Mouse (Mus musculus): ENCODE results near the gene Cenpm.
A peak's percentile ranks its signal among the peaks of the same experiment; 100 is the strongest.
"Not testable (repeated sequence)": the region's sequence is repeated elsewhere in the genome, so short reads cannot be mapped to it uniquely, and the experiment has no call there.

Gene Cenpm

DNA sequence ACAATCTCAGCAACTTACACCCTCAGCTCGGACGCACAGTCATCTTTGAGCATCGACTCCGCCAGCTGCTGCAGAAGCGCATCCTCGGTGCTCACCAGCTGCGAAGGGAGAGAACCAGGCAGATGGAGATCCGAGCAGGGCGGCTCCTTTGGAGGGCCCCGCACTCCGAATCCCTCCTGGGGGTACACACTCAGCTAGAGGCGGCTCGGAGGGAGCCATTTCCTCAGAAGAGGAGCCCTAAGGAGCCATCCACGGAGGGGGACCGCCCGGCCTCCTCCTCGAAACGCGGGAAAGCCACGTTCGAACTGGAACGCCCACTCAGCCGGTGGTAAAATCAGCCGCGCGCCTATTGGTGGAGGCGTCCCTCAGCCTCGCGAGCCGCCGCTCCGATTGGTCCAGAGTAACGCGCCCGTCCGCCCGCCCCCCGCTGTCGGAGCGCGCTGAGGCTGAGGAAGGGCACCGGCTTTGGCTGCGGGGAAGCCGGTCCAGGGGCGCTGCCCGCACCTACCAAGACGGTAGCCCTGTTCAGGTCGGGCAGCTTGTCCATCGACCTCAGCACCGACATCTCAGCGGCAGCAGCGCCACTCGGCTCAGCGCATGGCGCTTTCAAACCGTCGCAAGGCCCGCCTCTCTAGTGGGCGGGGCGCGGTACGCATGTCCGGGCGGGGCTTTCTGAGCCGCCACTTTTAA lies at the start of gene Cenpm:
TSS of gene Cenpm (minus strand) at position 634 of the 690 bp plus-strand sequence.
- peak; percentile 95 for DNase-seq (ENCODE audit: low spot score)

DNA sequence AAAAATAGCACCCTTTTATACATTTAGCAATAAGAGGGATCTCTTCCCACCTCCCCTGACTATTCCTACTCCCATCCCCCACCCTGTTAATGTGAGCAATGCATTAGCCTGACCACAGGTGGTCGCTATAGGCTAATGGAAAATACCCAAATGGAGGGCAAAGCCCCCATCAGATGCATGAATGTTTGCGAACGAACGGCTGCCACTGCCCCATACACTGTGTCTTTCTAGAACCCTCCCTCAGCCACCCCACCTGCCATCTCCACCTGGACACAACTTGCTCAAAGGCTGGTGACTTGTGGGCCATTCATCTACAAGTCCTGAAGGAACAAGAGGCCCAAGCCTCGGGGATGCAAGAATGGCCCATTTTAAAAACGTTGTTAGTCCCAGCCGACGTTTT lies 49.5 kb upstream of the Cenpm start:
- DNase-seq (ENCODE audit: low spot score) = no peak

DNA sequence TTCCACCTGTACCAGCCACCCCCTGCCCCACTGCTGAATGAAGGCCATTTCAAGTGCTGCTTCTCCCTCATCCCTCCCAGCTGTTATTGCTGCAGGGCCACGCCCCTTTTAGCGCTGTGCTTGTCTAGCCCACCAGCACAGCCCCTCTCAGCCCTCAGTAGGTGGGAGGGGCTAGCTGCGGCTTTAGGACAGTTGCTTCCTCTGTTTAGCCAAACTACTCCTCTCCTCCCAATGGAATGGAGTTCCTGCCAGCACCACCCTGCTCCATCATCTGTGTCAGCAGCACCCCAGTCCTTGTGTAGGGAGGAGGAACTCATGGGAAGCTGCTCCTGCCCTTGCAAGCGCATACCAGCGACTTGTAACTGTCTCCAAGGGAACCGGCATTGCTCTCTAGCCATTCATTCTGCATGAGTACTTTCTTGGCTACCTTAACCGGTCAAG lies 48.7 kb upstream of the Cenpm start:
- DNase-seq (ENCODE audit: low spot score) = no peak

DNA sequence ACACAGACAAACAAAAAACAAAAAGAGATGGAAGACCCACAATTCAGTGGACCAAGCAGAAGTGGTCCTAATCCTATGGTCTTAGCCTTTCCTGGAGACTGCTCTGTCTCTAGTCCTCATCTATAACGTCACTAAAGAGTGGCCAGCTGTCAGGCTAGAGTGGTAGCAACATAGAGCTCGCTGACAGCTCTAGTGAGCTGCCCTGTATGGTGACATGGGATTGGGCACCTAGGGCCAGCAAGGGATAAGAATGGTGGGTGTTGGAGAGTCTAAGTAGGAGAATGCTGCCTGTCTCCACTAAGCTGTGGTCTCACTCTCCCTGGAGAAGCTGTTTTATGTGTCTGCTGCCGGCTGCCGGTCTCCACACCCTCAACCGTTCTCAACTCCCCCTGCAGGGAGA lies 48.3 kb upstream of the Cenpm start:
- DNase-seq (ENCODE audit: low spot score) = no peak

DNA sequence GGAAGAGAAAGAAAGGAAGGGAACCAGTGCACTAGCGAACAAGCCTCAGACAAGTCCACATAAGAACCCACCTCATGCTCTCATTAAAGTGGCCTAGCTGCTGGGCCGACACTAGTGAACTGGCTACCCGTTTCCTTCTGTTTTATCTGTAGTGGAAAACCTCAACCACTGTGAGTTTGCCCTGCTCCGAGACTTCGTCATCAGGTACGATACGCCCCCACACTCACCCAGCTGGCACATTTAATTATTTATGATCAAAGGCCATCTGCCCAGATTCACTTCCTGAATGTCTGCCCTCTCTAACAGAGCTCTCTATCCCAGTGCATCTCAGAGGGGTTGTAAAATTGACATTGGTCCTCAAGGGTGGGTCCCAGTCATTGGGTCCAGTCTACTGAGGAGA lies 45.7 kb upstream of the Cenpm start:
- no peak for DNase-seq (ENCODE audit: low spot score)

DNA sequence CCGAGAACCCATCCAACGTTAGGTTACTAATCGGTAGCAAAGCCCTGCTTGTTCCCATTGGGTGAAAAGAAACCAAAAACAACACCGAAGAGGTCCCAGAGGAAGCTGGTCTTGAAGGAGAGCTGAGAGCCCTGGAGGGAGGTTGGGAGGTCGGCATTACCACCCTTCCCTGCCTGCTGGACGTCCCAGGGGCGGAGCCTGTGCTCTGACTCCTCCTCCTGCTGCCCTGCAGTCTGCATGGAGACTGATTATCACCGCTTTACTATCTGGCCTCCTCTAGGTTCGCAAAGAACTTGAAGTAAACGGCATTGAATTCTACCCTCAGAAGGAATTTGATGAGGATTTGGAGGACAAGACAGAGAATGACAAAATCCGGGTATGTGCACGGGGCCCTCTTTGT lies 41.6 kb upstream of the Cenpm start:
- DNase-seq (ENCODE audit: low spot score) = no peak

DNA sequence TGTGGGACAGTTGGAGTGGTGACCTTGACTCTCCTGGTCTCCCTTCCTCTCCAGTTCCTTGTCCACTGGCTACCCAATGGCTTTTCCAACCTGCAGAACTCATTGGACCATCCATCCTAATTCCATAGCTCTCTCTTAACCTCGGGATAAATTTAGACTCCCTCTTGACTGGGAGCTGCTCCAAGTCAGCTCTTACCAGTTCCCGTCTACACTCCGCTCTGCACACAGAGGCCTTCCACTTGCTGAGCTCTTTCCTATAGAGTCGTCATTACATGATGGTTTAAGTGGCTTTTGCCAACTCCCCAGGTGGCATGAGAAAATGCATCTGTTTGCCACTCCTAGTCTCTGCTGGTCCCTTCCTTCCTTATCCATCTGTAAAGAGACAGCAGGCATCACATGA lies 36.1 kb upstream of the Cenpm start:
- DNase-seq (ENCODE audit: low spot score) = no peak

DNA sequence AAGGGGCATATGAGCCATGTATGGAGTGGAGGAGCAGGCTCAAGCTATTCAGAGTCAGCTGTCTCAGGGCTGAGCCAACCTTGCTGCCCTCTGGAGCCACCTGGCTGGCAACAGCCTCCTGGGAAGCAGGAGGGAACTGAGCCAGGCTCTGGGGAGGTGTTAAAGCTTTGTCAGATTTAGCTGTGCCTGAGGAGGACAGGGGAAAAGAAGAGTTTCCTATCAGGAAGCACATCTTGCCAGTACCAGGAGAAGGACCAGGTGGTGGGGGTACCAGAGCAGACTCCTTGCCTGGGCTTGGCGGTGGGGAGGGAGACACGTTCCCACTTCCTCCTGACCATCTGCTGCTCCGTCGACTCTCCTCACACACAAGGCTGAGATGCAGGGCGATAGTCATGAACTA lies 33.0 kb upstream of the Cenpm start:
- no peak for DNase-seq (ENCODE audit: low spot score)

DNA sequence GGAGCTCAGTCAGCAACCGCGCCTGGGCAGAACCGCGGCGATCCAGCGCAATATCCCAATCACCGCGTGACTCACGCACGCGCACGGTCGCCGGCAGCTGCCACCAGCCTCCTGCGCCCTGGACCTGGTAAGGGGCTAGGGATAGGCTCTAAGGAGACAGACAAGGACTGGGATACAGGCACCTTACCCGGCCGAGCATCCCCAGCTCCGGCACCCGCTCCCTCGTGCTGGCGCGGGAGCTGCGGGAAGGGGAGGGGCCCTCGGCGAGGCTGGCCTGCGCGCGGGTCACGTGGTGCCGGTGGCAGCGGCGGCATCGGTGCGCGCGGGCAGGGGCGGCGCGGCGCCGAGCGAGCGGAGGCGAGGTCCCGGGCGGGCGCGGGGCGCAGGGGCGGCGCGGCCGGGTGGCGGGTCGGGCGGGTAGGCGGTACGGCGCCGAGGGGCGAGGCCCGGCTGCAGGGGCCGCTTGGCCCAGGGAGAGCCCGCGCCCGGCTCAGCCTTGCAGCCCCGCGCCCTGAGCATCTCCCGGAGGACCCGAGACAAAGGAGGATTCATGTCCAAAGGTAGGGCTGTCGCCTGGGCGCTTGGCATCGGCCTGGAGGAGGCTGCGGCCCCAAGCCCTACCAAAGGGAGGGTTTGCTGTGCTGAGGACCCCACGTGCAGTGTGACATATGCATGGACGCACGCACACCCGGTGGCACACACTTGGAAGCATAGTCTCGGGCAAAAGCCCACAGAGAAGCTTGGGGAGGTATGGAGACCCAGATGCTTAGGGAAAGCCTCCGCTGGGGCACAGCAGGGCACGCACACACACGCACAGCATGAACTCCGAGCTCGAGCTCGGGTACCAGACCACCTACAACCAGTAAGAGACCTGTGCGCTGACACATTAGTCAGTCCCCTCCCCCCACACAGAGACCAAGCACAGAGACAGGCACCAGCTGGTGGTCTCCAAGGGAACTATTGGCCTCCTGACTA lies 30.7 kb upstream of the Cenpm start:
- DNase-seq (ENCODE audit: low spot score) = no peak

DNA sequence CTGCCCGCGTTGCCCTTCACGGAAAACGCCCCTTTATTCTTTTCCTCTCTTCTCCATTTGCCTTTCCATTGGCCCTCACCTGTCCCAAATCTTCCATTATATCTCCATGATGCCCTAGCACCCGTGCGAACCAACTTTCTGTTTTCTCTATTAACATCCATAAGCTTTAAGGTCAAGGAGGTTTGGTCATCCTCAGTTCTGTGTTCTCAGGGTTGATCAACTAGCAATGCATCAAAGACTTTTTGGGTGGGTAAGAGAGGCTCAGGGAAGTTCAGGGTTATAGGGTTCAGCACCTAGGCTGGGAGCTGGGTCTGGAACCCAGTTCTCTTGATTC lies 30.0 kb upstream of the Cenpm start, which contains the start of gene Sept3:
TSS of gene Sept3 (plus strand) at position 301 of the 334 bp plus-strand sequence.
- DNase-seq (ENCODE audit: low spot score) = no peak

DNA sequence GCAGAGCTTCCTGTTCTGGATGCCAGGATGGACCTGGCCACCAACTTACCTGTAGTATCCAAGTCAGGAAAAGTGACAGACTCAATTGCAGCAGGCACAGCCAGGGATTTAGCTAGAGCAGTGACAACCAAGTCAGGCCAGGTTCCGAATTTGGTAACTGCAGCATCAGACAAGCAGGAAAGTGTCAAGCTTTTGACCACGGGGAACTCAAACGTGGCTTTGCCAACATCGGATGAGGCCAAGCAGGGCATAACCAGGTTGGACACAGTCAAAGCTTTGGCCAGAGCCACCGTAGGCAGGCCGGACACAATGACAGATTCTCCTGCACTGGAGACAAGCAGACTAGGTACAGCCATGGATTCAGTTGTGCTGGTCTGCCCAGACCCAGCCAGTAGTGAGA lies 27.7 kb upstream of the Cenpm start:
- no peak for DNase-seq (ENCODE audit: low spot score)

DNA sequence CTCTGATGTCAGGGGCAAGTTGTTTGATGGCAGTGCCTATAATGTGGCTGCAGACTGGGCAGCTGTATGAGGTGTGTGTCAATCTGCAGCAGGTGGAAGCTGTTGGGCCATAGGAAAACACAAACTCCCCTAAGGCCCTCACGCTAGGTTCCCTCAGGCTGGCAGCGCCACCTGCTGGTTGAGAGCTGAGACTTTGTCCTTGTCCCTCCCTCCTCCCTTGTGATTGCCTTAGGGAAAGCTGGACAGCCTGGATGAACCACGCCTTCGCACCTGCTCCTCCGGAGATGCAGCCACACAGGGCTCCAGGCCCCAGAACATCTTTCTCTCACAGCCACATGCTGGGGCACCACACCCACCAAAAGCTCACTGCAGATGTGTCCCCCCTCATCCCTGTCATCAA lies 26.7 kb upstream of the Cenpm start:
- DNase-seq (ENCODE audit: low spot score) = peak; percentile 89

DNA sequence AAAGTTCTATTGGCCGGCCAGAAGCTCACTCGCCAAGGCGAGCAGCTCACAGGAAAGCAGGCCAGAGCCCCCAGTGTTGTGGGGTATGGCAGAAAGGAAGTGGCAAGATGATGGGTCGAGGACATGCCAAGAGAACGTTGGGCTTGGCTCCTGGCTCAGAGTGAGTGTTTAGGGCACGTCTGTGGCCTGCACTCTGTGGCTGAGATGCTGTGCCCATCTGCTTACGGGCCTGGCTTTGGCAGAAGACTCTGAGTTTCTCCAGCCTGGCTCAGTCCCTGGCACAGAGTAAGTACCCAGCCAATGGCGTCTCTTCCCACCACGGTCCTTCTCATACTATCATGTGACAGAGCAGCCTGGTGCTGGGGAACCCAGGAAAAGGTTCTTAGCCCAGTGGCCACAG lies 24.2 kb upstream of the Cenpm start:
- no peak for DNase-seq (ENCODE audit: low spot score)

DNA sequence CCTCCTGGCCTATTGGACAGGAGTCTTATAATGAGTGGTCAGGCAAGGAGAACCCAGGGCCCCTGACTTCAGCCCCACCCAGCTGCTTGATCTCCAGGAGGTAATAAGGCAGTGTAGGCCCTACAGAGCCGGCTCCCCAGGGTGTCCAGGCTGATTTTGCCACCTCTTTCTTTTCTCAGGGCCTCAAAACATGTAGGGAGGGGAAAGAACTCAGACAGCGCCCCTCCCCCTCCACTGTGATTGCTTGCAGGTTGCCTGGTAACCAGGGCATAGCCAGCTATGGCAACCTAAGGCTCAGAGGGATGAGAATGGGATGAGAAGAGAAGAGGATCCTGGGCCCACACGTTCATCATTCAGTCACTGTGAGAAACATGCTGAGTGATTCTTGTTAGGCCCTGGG lies 23.6 kb upstream of the Cenpm start:
- DNase-seq (ENCODE audit: low spot score) = peak; percentile 36

DNA sequence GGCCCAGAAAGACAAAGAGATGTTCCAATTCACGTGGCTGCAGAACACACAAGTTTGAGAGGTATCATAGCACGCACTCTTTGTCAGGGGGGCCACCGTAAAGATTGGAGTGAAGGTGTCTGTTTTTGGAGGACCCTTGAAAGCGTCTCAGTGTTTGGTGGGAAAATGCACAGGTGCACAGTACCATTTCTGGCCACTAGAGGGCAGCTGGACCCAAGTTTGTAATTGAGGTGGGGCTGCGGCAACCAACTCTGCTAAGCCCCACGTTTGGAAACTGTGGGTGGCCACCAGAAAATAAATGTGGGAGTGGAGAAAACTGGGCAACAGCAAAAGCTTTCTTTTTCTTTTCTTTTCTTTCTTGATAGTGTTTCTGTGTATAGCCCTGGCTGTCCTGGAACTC lies 21.8 kb upstream of the Cenpm start:
- peak; percentile 66 for DNase-seq (ENCODE audit: low spot score)

DNA sequence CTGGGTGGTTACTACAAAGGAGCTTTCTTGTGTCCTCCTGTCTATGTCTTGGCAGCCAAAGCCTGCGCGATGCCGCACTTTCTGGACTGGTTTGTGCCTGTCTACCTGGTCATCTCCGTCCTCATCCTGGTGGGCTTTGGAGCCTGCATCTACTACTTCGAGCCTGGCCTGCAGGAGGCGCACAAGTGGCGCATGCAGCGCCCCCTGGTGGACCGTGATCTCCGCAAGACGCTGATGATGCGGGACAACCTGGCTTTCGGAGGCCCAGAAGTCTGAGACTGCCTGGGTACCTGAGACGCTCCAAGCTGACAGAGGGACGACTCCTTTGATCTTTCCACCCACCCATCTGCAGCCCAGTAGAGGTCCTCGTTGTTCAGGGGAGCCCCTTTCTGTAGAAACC lies 15.0 kb upstream of the Cenpm start:
- no peak for DNase-seq (ENCODE audit: low spot score)

DNA sequence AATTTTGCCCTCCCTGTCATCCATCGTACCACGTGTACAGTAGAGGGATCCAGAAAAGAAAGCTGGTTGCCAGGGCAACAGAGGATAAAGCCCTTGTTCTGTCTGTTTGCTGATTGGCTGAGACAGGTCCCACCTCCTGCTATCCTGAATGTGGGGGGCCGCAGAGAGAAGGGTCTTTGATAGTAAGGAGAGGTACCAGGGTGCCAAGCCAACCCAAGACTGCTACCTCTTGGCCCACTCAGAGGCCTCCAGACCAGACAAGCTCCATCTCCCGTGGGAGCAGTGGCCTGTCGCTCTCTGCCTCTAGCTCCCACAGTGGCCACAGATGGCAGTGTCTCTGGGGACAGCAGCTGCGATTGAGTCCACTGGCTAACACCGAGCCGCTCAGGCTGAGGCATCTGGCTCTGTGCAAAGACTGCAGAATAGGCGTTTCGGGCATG lies 11.4 kb upstream of the Cenpm start:
- peak; percentile 81 for DNase-seq (ENCODE audit: low spot score)

DNA sequence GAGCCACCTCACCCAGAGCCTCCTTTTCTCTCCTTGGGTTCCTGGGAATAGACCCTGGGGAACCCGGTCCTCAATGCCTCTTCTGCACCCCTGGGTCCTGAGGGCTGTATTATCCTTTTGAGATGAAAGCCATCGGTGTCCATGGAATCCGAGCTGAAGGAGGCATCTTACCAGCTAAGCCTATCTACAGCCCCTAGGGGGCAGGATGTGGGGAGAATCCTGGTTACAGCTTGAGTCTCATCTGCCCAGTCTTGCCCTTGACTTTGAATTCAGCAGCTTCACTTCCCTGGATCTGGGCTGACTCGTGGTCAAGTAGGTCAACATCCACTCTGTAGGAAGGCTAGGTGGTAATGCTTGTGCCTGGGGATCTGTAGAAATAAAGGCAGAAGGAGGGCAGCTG lies 10.7 kb upstream of the Cenpm start:
- no peak for DNase-seq (ENCODE audit: low spot score)

DNA sequence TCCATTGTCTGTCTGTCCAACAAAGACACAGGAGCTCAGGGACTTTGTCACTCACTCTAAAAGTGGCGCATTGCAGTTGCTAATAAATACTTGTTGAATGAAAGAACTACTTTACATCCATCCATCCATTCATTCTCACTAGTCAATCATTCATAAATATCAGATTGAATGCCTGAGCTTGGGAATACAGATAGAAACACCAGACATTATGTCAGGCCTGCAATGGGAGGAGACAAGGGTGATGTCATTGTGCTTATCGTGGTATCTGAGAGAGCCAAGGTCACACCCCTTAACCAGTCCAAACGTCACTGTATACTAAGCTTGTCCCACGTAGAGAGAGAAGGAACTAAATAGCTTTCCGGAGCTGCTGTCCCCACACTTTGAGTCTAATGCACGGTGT lies 7.5 kb upstream of the Cenpm start, which contains the start of gene 1500009C09Rik:
TSS of gene 1500009C09Rik (plus strand) at position 301 of the 400 bp plus-strand sequence.
- DNase-seq (ENCODE audit: low spot score) = no peak

DNA sequence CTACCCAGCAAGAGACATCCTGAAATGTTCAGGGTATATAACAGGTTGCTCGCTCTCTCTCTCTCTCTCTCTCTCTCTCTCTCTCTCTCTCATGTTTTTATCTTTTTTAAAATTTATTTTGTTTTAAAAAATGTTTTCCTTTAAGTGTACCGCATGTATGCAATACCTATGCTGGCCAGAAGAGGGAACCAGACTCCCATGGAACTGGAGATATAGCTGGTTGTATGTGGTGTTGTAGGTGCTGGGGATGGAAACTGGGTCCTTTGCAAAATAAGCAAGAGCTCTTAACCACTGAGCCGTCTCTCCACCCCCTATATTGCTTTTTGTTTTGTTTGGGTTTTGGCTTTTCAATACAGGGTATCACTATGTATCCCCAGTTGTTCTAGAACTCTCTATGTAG lies 7.0 kb upstream of the Cenpm start:
- no peak for DNase-seq (ENCODE audit: low spot score)

DNA sequence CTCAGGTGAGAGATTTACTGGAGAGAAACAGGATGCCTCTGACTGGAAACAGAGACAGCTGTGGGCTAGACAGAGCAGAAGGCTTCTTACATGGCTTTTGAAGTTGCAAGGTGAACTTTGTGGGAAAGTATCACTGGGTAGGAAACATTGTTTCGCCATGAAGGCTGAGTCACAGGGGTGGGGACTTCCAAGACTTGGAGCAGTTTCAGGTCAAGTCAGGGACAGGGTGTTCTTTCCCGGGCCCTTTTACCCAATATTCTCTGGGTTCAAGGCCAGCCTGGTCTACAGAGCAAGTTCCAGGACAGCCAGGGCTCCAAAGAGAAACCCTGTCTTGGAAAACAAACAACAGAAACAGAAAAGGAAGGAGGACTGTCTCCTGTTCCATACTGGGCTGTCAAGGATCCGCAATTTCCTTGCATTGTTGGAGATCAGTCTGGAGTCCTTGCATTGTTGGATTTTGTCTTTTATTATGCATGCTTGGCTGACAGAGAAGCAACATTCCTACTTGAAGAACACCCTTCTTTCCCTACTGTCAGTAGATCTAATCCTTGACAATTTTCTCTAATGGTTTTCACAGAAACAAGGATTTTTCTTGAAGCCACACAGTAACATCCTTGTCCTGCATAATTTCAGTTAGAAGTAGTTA lies 2.7 kb upstream of the Cenpm start:
- DNase-seq (ENCODE audit: low spot score) = no peak

DNA sequence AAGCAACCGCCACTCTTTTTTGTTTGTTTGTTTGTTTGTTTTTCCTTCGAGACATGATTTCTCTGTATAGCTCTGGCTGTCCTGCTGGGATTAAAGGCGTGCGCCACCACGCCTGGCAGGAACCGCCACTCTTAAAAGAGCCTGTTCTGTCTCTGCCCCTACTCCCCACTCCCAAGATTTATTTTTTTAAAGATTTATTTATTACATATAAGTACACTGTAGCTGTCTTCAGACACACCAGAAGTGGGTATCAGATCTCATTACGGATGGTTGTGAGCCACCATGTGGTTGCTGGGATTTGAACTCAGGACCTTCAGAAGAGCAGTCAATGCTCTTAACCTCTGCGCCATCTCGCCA lies 235 bp upstream of the Cenpm start:
- not testable (repeated sequence) for DNase-seq (ENCODE audit: low spot score)

DNA sequence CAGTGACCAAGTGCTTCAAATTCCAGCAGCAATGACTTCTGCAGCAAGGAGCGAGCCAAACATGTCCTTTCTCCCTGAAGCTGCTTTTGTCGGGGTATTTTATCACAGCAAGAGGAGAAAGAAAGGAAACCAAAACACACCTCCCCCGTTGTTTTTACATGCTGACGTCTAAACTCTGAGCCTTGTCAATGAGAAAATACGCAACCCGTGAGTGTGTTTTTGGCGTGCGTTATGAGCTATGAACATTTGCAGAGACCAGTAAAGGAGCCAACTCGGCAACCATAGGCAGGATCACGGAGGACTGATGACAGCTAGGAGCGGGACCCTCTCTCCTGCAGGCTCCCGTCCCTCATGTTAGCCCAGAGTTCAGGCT lies 820 bp downstream of the Cenpm start:
- peak; percentile 33 for DNase-seq (ENCODE audit: low spot score)
